Mouse (Mus musculus): ENCODE measurements around the gene Fkbp1b.
"Not testable (repeated sequence)": the region's sequence is repeated elsewhere in the genome, so short reads cannot be mapped to it uniquely, and the experiment has no call there.

Fkbp1b gene

GRCm38 (mm10) chr12:4843741-4844140, 2.4 kb upstream of the Fkbp1b start:
- DNase-seq (ENCODE audit: low spot score in 2 of 2) = peak in 1 of 2 experiments; percentile 15

- peak; percentile 69 to 78 for DNase-seq (ENCODE audit: low spot score in 2 of 2)
Observed at GRCm38 (mm10) chr12:4842890-4843597, 1.7 kb upstream of the Fkbp1b start, which contains the start of gene Wdcp. Gene Wdcp, plus strand, starts transcription at chr12:4843303.

- no peak for DNase-seq (ENCODE audit: low spot score in 2 of 2)
Observed at GRCm38 (mm10) chr12:4842456-4842855, 1.1 kb upstream of the Fkbp1b start.

- DNase-seq (ENCODE audit: low spot score in 2 of 2) = no peak
Observed at GRCm38 (mm10) chr12:4840741-4841140, 650 bp downstream of the Fkbp1b start.

- no peak for DNase-seq (ENCODE audit: low spot score in 2 of 2)
Observed at GRCm38 (mm10) chr12:4840010-4840409, 1.4 kb downstream of the Fkbp1b start.

- DNase-seq (ENCODE audit: low spot score in 2 of 2) = no peak
Observed at GRCm38 (mm10) chr12:4836959-4837358, 4.4 kb downstream of the Fkbp1b start.

GRCm38 (mm10) chr12:4827256-4827655, 14.1 kb downstream of the Fkbp1b start:
- DNase-seq (ENCODE audit: low spot score in 2 of 2) = no peak

GRCm38 (mm10) chr12:4817361-4818101, 23.9 kb downstream of the Fkbp1b start, which contains the start of gene Sf3b6:
Gene Sf3b6, plus strand, starts transcription at chr12:4817544.
- DNase-seq (ENCODE audit: low spot score in 2 of 2) = peak; percentile 97

GRCm38 (mm10) chr12:4816680-4817360, 24.6 kb downstream of the Fkbp1b start:
- no peak for DNase-seq (ENCODE audit: low spot score in 2 of 2)

GRCm38 (mm10) chr12:4813636-4814035, 27.8 kb downstream of the Fkbp1b start:
- DNase-seq (ENCODE audit: low spot score in 2 of 2) = no peak

GRCm38 (mm10) chr12:4811705-4812104, 29.7 kb downstream of the Fkbp1b start:
- DNase-seq (ENCODE audit: low spot score in 2 of 2) = no peak

GRCm38 (mm10) chr12:4811036-4811435, 30.4 kb downstream of the Fkbp1b start:
- DNase-seq (ENCODE audit: low spot score in 2 of 2) = no peak

GRCm38 (mm10) chr12:4797471-4797870, 43.9 kb downstream of the Fkbp1b start:
- not testable (repeated sequence) for DNase-seq (ENCODE audit: low spot score in 2 of 2)

GRCm38 (mm10) chr12:4793718-4794117, 47.7 kb downstream of the Fkbp1b start:
- no peak for DNase-seq (ENCODE audit: low spot score in 2 of 2)

GRCm38 (mm10) chr12:4788128-4788527, 53.3 kb downstream of the Fkbp1b start:
- DNase-seq (ENCODE audit: low spot score in 2 of 2) = not testable (repeated sequence)

GRCm38 (mm10) chr12:4784466-4784865, 56.9 kb downstream of the Fkbp1b start:
- DNase-seq (ENCODE audit: low spot score in 2 of 2) = no peak

GRCm38 (mm10) chr12:4783598-4783997, 57.8 kb downstream of the Fkbp1b start:
- DNase-seq (ENCODE audit: low spot score in 2 of 2) = no peak

Data from spleen, postnatal 14 days (tissue).